Mouse (Mus musculus): ENCODE data around the gene Med29. TPM values are rescaled to one million over a fixed set of nuclear protein-coding genes. Genes with fewer than 3 reads are reported as not detected.

Gene Med29
- polyA plus RNA-seq, 1 experiment from 2014 or later: 50.0 TPM

DNA sequence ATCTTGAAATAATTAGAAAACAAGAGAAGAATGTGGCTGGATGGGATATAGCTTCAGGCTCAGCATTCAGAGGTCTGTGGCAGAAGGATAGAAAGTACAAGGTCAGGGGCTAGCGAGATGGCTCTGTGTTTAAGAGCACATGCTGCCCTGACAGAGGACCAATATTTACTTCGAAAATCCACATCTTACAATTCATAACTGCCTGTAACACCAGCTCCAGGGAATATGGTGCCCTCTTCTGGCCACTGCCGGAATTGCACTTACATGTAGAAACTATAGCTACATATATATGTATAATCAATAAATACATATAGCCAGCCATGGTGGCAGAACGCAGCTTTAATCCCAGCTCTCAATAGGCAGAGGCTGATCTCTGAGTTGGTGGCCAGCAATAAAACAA is 47.9 kb downstream of the Med29 start:
- WGBS: 7% methylated on average over 4 of the region's 4 CpGs

DNA sequence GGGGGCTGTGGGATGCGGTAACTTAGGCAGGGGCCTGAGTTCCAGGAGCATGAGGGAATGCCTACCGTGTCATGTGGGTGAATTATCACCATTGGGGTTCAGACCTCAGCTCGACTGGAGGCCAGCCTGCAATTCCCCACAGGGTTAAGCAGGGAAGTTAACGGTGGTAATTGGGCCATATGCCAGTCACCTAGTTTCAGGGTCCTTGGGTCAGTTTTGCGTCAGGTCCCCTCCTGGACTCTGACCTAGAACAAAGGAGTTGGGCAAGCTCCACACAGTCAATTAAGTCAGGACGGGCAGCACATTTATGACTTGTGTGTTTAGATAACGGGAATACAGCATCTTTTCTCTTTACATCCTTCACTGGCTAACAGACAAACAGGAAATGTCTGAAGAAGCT is 51.1 kb downstream of the Med29 start:
- Histone ChIP-seq H3K27ac (replicated peaks) (no peak overlapping the region), H3K4me1 (peaks cover 23% of the 10 kb centered on the region), H3K4me2 (no peak overlapping the region), H3K9me3 (replicated peaks) (no peaks in the 10 kb centered on the region), H3K9ac (replicated peaks) (no peak overlapping the region), H3K27me3 (replicated peaks) (no peaks in the 10 kb centered on the region), H3K36me3 (no peaks in the 10 kb centered on the region), H3K4me3 (replicated peaks) (no peak overlapping the region)
- ATAC-seq (ENCODE audit: low FRiP score): no peak
- WGBS: 15% methylated on average over 7 of the region's 7 CpGs

More for the DNA sequence above, 47.9 kb downstream of the Med29 start:
- Histone ChIP-seq H3K4me3 (replicated peaks) (no peak overlapping the region), H3K27me3 (replicated peaks) (no peaks in the 10 kb centered on the region), H3K4me1 (peaks cover 7% of the 10 kb centered on the region), H3K27ac (replicated peaks) (no peak overlapping the region), H3K9me3 (replicated peaks) (no peaks in the 10 kb centered on the region), H3K36me3 (no peaks in the 10 kb centered on the region), H3K9ac (replicated peaks) (no peak overlapping the region), H3K4me2 (no peak overlapping the region)
- ATAC-seq (ENCODE audit: low FRiP score): 0 out of 2 replicates have a peak, but pooled peaks have one; percentile 33

- no peaks in the 10 kb centered on the region for H3K36me3 ChIP-seq
- peaks cover 34% of the 10 kb centered on the region for H3K4me1 ChIP-seq
- H3K4me3 ChIP-seq (replicated peaks): peak overlapping the region; percentile 74
- peak overlapping the region; percentile 47; the same call in 1 of the 2 replicates for H3K9ac ChIP-seq (replicated peaks)
- no peaks in the 10 kb centered on the region for H3K27me3 ChIP-seq (replicated peaks)
- H3K9me3 ChIP-seq (replicated peaks): no peaks in the 10 kb centered on the region
- ATAC-seq (ENCODE audit: low FRiP score): peak; percentile 19
- WGBS: 76% methylated on average over 19 of the region's 19 CpGs
- H3K27ac ChIP-seq (replicated peaks): peak overlapping the region; percentile 85
- H3K4me2 ChIP-seq: peak overlapping the region; percentile 71
Measured at GRCm38 (mm10) chr7:28339213-28339917, 53.1 kb downstream of the Med29 start.

- Histone ChIP-seq H3K9ac (replicated peaks) (peak within 1 kb of the TSS; percentile 89), H3K4me1 (peaks cover 33% of the 10 kb centered on the region), H3K4me3 (replicated peaks) (peak within 1 kb of the TSS; percentile 74), H3K27ac (replicated peaks) (peak within 1 kb of the TSS; percentile 85), H3K27me3 (replicated peaks) (no peaks in the 10 kb centered on the region), H3K4me2 (peak within 1 kb of the TSS; percentile 71), H3K9me3 (replicated peaks) (no peaks in the 10 kb centered on the region), H3K36me3 (no peaks in the 10 kb centered on the region; the same call in 1 of the 2 replicates)
- under 1% methylated on average over 77 of the region's 77 CpGs for WGBS
- ATAC-seq (ENCODE audit: low FRiP score): peak; percentile 99
Measured at GRCm38 (mm10) chr7:28338108-28338998, 54.2 kb downstream of the Med29 start, which contains the start of gene Supt5. TSS of gene Supt5 (minus strand) at chr7:28338746.

Other genes starting within 250 kb of the Med29 start
- 70.8 and 88.2 TPM in 2 replicates for gene Fbl, start 223.0 kb downstream of the Med29 start, polyA plus RNA-seq (2015; fragmentation: Nextera tagmentation; extraction: Ambion mirVana)
- gene Dyrk1b, start 213.2 kb downstream of the Med29 start, polyA plus RNA-seq (2015; fragmentation: Nextera tagmentation; extraction: Ambion mirVana): 10.7 and 10.9 TPM in 2 replicates
- gene Eid2, start 124.8 kb downstream of the Med29 start, polyA plus RNA-seq (2015; fragmentation: Nextera tagmentation; extraction: Ambion mirVana): 6.9 and 18.2 TPM in 2 replicates
- 33.5 and 37.7 TPM in 2 replicates for gene Eid2b, start 115.0 kb downstream of the Med29 start, polyA plus RNA-seq (2015; fragmentation: Nextera tagmentation; extraction: Ambion mirVana)
- 1.8 and 2.4 TPM in 2 replicates for gene Selenov, start 101.5 kb downstream of the Med29 start, polyA plus RNA-seq (2015; fragmentation: Nextera tagmentation; extraction: Ambion mirVana)
- 18.6 and 19.8 TPM in 2 replicates for gene Dll3, start 90.5 kb downstream of the Med29 start, polyA plus RNA-seq (2015; fragmentation: Nextera tagmentation; extraction: Ambion mirVana)
- 125 and 136 TPM in 2 replicates for gene Timm50, start 80.6 kb downstream of the Med29 start, polyA plus RNA-seq (2015; fragmentation: Nextera tagmentation; extraction: Ambion mirVana)
- gene Supt5, start 54.0 kb downstream of the Med29 start, polyA plus RNA-seq (2015; fragmentation: Nextera tagmentation; extraction: Ambion mirVana): 92.8 and 101 TPM in 2 replicates
- 467 and 619 TPM in 2 replicates for gene Rps16, start 42.1 kb downstream of the Med29 start, polyA plus RNA-seq (2015; fragmentation: Nextera tagmentation; extraction: Ambion mirVana)
- 21.4 and 26.5 TPM in 2 replicates for gene Plekhg2, start 20.1 kb downstream of the Med29 start, polyA plus RNA-seq (2015; fragmentation: Nextera tagmentation; extraction: Ambion mirVana)
- 4.2 and 7.5 TPM in 2 replicates for gene Zfp36, start 12.5 kb downstream of the Med29 start, polyA plus RNA-seq (2015; fragmentation: Nextera tagmentation; extraction: Ambion mirVana)
- 89.3 and 96.0 TPM in 2 replicates for gene Paf1, start 243 bp upstream of the Med29 start, polyA plus RNA-seq (2015; fragmentation: Nextera tagmentation; extraction: Ambion mirVana)
- 5.3 and 33.8 TPM in 2 replicates for gene Gmfg, start 44.7 kb upstream of the Med29 start, polyA plus RNA-seq (2015; fragmentation: Nextera tagmentation; extraction: Ambion mirVana)
- 16.0 and 18.7 TPM in 2 replicates for gene Lrfn1, start 59.3 kb upstream of the Med29 start, polyA plus RNA-seq (2015; fragmentation: Nextera tagmentation; extraction: Ambion mirVana)
- not detected in 2 replicates for gene Ifnl2, start 117.7 kb upstream of the Med29 start, polyA plus RNA-seq (2015; fragmentation: Nextera tagmentation; extraction: Ambion mirVana)
- gene Ifnl3, start 130.1 kb upstream of the Med29 start, polyA plus RNA-seq (2015; fragmentation: Nextera tagmentation; extraction: Ambion mirVana): not detected in 2 replicates
- gene Sycn, start 148.2 kb upstream of the Med29 start, polyA plus RNA-seq (2015; fragmentation: Nextera tagmentation; extraction: Ambion mirVana): 1.3 TPM in 1 of 2 replicates, not detected in the other
- 0.31 and 0.36 TPM in 2 replicates for gene Nccrp1, start 154.5 kb upstream of the Med29 start, polyA plus RNA-seq (2015; fragmentation: Nextera tagmentation; extraction: Ambion mirVana)
- gene Samd4b, start 205.4 kb upstream of the Med29 start, polyA plus RNA-seq (2015; fragmentation: Nextera tagmentation; extraction: Ambion mirVana): 20.3 and 22.8 TPM in 2 replicates
- gene Pak4, start 205.5 kb upstream of the Med29 start, polyA plus RNA-seq (2015; fragmentation: Nextera tagmentation; extraction: Ambion mirVana): 16.0 and 23.1 TPM in 2 replicates
- gene Acp7, start 238.6 kb upstream of the Med29 start, polyA plus RNA-seq (2015; fragmentation: Nextera tagmentation; extraction: Ambion mirVana): 0.09 and 0.10 TPM in 2 replicates

Data from neural tube, embryonic 15.5 days (tissue).